Mouse (Mus musculus) small intestine, adult 2 months (tissue): ENCODE measurements around the gene Smo. TPM values are rescaled to one million over a fixed set of nuclear protein-coding genes. Genes with fewer than 3 reads are reported as not detected.

Experiments used
- H3K27ac ChIP-seq: fragments of 200-500 bp; 2 replicates; pipeline ENCODE4 v1.5.1; 2012; ENCODE audit warnings: low read depth, low read length, control low read depth, inconsistent platforms; ENCODE audit not compliant: insufficient read depth
- H3K27me3 ChIP-seq: fragments of 200-500 bp; 2 replicates; pipeline ENCODE4 v1.6.1; 2012; ENCODE audit warnings: mild to moderate bottlenecking, moderate library complexity, low read length, inconsistent platforms; ENCODE audit not compliant: control insufficient read depth, insufficient read depth
- H3K36me3 ChIP-seq: fragments of 200-500 bp; 2 replicates; pipeline ENCODE4 v1.6.1; 2012; ENCODE audit warnings: mild to moderate bottlenecking, low read length, control low read depth, inconsistent platforms; ENCODE audit not compliant: control insufficient read depth, insufficient read depth
- H3K4me1 ChIP-seq: fragments of 200-500 bp; 2 replicates; pipeline ENCODE4 v1.6.1; 2012; ENCODE audit warnings: low read length, inconsistent platforms, mixed read lengths; ENCODE audit not compliant: control insufficient read depth, insufficient read depth, insufficient read length
- H3K4me3 ChIP-seq: fragments of 200-500 bp; 2 replicates; pipeline ENCODE4 v1.5.1; 2012; ENCODE audit warnings: low read depth, mild to moderate bottlenecking, control low read depth, inconsistent platforms, low read length, moderate library complexity
- CTCF ChIP-seq: fragments of 200-500 bp; IDR thresholded peaks from 2 replicates; pipeline ENCODE4 v1.5.1; 2012; ENCODE audit warnings: low read depth, mild to moderate bottlenecking, control low read depth, inconsistent platforms, low read length, moderate library complexity, mixed read lengths; ENCODE audit not compliant: insufficient replicate concordance, insufficient read length; ENCODE audit errors: extremely low read depth
- POLR2A ChIP-seq: fragments of 200-500 bp; IDR thresholded peaks from 2 replicates; pipeline ENCODE4 v1.6.1; 2012; ENCODE audit warnings: low read depth, mild to moderate bottlenecking, control low read depth, inconsistent platforms, low read length, moderate library complexity
- WGBS: fragments of 180-500 bp; shearing (Covaris S2); methylation state at CpG from one replicate; pipeline ENCODE4 v1.1.7; 2018; 5-methylcytosine and 5-hydroxymethylcytosine counted together
- polyA plus RNA-seq: library from polyadenylated mRNA; depleted of rRNA; stranded (reverse); fragments of >200 nt; gene quantifications from 2 replicates; pipeline ENCODE4 v1.2.3, GENCODE M21; 2012

Smo gene
- polyA plus RNA-seq, 1 experiment = 11.9 TPM

DNA sequence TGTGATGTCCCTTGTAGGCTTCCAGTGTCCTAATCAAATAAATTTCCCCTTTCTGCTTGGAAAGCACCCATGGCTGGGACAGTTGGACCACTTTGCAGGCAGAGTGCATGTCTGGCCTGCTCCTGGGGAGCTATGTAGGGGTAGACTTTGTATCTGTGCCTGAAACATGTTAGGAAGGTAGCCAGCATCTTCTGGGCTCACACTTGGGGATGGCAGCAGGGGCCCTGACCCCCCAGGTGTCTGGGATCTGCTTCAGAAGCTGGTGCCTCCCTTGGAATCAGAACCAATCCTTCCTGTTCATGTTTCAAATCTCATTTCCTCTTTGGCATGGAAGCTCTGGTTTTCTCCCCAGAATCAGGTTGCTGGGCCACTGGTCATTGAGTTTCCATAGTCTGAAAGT lies 38.2 kb upstream of the Smo start:
- H3K36me3 ChIP-seq = no peaks in the 10 kb centered on the region

GRCm38 (mm10) chr6:29697548-29697947 lies 37.8 kb upstream of the Smo start:
- TF ChIP-seq POLR2A (no peak), CTCF (no peak)
- no peak overlapping the region for H3K27ac ChIP-seq
- H3K27me3 ChIP-seq = peaks cover 14% of the 10 kb centered on the region; the same call in 1 of the 2 replicates
- 30% methylated on average over 3 of the region's 3 CpGs for WGBS
- H3K4me1 ChIP-seq = peaks cover 4% of the 10 kb centered on the region; the same call in 1 of the 2 replicates
- no peak overlapping the region for H3K4me3 ChIP-seq
- H3K36me3 ChIP-seq = no peaks in the 10 kb centered on the region

More for the DNA sequence above, 38.2 kb upstream of the Smo start:
- Histone ChIP-seq H3K4me1 (peaks cover 4% of the 10 kb centered on the region; the same call in 1 of the 2 replicates), H3K4me3 (no peak overlapping the region), H3K27ac (no peak overlapping the region), H3K27me3 (peaks cover 15% of the 10 kb centered on the region; the same call in 1 of the 2 replicates)
- TF ChIP-seq CTCF = no peak
- TF ChIP-seq POLR2A = no peak

- H3K4me3 ChIP-seq = no peak overlapping the region
- peaks cover 7% of the 10 kb centered on the region; the same call in 1 of the 2 replicates for H3K27me3 ChIP-seq
- H3K36me3 ChIP-seq = no peaks in the 10 kb centered on the region
- peaks cover 4% of the 10 kb centered on the region; the same call in 1 of the 2 replicates for H3K4me1 ChIP-seq
- no peak for TF ChIP-seq CTCF
- no peak for TF ChIP-seq POLR2A
- H3K27ac ChIP-seq = no peak overlapping the region
- WGBS = 94% methylated on average over 7 of the region's 7 CpGs
Observed at GRCm38 (mm10) chr6:29699085-29699745, 36.1 kb upstream of the Smo start.

- TF ChIP-seq CTCF = no peak
- TF ChIP-seq POLR2A = no peak
- H3K4me1 ChIP-seq = no peaks in the 10 kb centered on the region
- 32% methylated on average over 6 of the region's 6 CpGs for WGBS
- H3K27me3 ChIP-seq = no peaks in the 10 kb centered on the region; the same call in 1 of the 2 replicates
- no peak overlapping the region for H3K4me3 ChIP-seq
- no peak overlapping the region for H3K27ac ChIP-seq
- H3K36me3 ChIP-seq = no peaks in the 10 kb centered on the region
Observed at GRCm38 (mm10) chr6:29701051-29701450, 34.3 kb upstream of the Smo start.

- no peak for TF ChIP-seq POLR2A
- no peak for TF ChIP-seq CTCF
- WGBS = 73% methylated on average over 3 of the region's 3 CpGs
- Histone ChIP-seq H3K27ac (no peak overlapping the region), H3K36me3 (no peaks in the 10 kb centered on the region), H3K4me1 (no peaks in the 10 kb centered on the region), H3K27me3 (no peaks in the 10 kb centered on the region; the same call in 1 of the 2 replicates), H3K4me3 (no peak overlapping the region)
Observed at GRCm38 (mm10) chr6:29702126-29702525, 33.2 kb upstream of the Smo start.

- no peak overlapping the region for H3K4me3 ChIP-seq
- WGBS = 90% methylated on average over 5 of the region's 5 CpGs
- H3K36me3 ChIP-seq = no peaks in the 10 kb centered on the region
- no peaks in the 10 kb centered on the region; the same call in 1 of the 2 replicates for H3K27me3 ChIP-seq
- no peak overlapping the region for H3K27ac ChIP-seq
- no peak for TF ChIP-seq CTCF
- TF ChIP-seq POLR2A = no peak
- H3K4me1 ChIP-seq = no peaks in the 10 kb centered on the region
Observed at GRCm38 (mm10) chr6:29704143-29704542, 31.2 kb upstream of the Smo start.

DNA sequence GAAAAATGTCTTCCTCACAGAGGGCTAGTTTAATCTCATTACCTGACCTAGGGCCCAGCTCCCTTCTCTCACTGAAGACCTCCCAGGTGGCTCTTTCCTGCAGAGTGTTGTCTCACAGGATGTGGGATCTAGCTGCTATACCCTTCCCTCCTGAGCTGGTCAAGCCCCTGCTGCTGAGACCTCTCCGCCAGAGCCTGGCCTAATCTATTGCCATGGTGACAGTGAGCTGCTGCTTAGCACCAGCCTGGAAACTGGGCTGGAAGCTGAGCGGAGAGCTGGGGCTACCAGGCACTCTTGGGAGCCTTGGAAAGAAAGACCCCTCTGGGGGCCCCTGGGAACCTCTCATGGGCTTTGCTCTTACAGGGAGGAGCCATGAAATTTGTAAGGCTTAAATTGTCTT lies 27.4 kb upstream of the Smo start:
- Histone ChIP-seq H3K4me1 (no peaks in the 10 kb centered on the region), H3K27ac (no peak overlapping the region), H3K36me3 (no peaks in the 10 kb centered on the region), H3K27me3 (no peaks in the 10 kb centered on the region), H3K4me3 (no peak overlapping the region)
- WGBS = 88% methylated on average over 2 of the region's 2 CpGs
- no peak for TF ChIP-seq CTCF
- no peak for TF ChIP-seq POLR2A

DNA sequence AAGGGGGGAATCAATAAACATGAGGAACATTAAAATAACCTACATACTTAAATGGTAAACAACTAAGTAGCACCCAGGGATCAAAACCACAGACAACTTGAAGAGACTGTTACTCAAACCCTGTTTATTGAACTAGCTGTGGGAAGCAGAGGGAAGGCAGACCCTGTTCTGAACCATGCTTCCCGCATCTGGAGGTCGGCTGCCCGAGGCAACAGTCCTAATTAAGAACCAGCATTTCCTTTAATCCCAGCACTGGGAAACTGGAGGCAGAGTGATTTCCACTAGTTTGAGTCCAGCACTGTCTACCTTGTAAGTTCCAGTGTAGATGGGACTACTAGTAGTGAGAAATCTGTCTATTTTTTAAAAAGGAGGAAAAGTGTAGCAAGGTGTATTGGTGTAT lies 24.0 kb upstream of the Smo start:
- no peaks in the 10 kb centered on the region for H3K36me3 ChIP-seq
- H3K27me3 ChIP-seq = no peaks in the 10 kb centered on the region
- WGBS = 76% methylated on average over 3 of the region's 3 CpGs
- TF ChIP-seq POLR2A (no peak), CTCF (no peak)
- no peak overlapping the region for H3K27ac ChIP-seq
- no peak overlapping the region for H3K4me3 ChIP-seq
- H3K4me1 ChIP-seq = no peaks in the 10 kb centered on the region
